Mouse (Mus musculus) CH12F3 (cell line): Measurements from ENCODE around the gene Plxnd1.

Experiments used
- in situ Hi-C: fragments of 300-500 bp; cut with MboI; formaldehyde crosslinking; loops from 2 replicates; pipeline ENCODE4 v1.14.3; 2020; ENCODE audit warnings: low sequenced_read_pairs

Plxnd1 gene

DNA sequence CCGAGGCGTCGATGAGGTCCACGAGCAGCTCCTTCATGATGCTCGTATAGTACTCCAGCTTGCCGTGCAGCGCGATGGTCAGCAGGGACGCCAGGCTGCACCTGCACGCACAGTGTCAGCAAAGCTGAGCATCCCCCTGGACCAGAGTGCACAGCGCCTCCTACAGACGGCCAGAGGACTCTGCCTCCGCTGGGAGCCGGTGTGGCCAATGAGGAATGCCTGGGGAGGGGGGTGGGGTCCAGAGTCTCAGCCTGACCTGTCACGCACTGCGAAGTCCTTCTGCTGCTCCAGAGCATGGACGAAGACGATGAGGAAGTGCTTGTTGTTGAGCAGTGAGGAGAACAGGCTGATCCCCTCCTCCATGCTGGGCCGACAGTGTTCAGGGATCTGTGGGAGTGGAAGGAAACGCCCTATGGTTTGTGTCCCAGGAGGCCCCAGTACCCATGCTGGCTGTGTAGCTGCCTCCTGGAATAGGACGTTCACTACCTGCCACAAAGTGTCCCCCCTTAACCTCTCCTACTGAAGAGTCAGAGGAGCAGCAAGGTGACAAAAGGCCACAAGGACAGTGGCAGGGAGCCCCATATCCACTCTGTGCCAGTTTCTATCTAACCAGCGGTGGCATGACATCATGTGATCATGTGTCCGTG, 32.2 kb downstream of the Plxnd1 start:
- in situ Hi-C loops: no loop called here

DNA sequence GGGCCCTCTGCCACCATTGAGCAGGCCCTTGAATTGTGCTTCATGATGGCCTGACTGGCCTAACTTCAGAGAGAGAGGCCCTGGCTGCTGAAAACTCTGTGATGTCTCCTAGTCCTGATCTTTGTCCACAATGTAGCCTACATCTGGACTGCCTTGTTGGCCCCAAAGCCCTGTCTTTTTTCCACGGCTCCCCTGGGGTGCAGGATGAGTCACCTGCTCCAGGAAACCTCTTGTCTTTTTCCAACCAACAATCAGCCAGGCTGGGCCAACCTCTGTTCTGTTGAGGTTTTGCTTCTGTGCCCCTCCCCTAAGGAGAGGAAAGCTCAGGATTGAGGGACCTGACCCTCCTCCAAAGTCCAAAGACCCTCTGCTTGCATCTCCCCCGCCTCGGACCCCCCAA, 33.1 kb downstream of the Plxnd1 start:
- in situ Hi-C loops: no loop called here

DNA sequence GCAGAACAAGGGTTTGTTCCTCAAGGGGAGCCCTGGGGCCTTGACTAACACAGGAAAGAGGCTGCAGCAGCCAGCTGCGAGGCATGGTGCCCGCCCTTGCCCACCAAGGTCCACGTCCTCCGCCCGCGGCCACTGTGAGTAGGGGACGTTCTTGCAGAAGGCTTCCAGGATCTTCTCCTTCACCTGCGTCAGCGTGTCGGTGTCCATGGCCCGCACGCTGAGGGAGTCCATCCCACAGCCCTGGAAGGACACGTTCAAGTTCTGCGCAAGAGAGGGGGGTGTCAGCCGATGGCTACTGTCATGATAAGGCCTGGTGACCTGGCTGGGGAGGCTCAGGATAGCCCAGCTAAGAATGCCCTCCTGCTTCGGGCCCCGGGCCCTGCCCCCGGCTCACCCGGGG, 34.5 kb downstream of the Plxnd1 start:
- in situ Hi-C loops: no loop called here

DNA sequence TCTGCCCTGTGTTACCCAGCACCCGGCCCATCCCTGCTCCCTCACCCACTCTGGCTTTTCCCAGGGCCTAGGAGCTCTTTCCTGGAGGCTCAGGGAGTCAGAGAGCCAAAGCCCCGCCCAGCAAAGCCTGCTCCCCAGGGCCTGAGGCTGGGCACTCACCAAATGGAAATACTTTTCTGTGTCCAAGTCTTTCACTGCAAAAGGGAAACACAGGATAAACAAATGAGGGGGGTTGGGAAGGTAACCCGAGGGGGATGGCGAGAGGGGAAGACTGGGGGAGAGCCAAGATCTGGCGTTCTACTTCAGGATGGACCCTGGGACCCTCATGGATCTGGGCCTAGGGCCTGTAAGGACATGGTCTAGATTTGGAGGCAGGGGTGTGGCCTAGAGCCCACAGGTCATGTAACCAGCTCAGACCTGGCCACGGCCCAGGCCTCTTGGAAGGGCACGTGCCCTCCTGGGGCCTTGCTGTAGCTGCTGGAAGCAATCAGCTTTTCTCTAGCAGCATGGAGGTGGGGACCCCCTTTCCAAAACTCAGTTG, 35.6 kb downstream of the Plxnd1 start:
- in situ Hi-C loops: no loop called here

DNA sequence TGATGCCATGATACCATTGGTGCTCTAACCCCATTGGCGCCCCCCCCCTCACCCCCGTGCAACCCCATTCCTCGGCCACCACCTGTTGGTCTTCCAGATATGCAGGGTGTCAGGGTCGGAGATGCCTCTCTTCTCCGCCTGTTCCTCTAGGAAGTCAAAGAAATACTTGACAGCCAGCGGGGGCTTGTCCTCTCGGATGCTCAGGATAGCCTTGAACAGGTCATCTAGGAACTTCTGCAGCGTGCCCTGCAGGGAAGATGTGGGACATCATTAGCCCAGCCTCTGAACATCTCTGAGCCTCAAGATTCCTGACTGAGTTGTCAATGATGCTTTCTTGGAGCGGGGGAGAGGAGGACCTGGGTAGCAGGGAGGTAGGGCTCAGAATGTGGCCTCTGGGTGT, 36.4 kb downstream of the Plxnd1 start:
- in situ Hi-C loops: no loop called here

DNA sequence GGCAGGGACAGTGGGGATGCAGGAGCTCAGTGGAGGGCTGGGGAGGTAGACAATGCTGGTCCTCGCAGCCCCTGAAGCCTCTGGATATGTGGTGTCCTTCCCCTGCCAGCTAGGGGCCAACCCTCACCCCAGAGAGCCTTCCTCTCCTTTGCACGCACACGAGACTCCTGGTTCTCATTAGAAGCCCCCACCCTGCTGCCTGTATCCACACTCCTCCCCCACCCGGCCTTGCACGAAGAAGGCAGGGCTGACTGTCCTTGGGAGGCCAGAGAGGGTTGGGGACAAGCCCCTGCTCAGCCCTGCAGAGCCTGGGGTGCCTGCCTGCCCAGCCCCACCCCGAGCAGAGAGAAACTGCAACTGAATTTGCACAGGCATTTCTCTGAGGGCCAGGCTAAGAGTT, 37.1 kb downstream of the Plxnd1 start:
- in situ Hi-C loops: no loop called here

DNA sequence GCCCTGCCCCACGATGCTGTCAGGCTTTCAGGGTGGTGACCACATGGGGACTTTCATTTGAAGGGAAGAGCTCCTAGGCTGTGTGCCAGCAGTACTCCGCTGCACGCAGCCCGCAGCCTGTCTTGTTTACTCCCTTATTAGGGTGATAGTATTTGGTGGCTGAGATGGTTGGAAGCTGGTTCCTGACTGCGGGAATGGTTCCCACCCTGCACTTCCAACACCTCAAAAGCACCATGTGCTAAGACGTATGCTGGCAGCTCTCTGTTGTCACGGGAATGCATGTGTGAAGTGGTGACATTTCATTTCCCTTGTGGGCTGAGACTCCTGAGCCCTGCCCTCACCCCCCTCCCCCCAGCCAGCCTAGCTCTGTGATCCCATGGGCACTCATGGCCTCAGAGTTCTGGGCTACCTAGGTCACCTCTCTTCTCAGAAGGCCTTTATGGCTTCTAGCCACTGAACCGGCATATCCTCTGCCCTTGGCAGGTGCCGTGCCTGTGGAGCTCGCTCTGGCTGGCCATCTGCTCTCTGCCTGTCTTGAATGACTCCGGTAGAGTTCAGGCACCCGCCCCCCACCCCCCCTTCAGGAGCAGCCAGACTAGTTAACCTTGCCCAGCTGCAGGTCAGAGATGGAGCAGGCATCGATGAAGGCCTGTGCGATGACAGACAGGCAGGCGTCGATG, 37.7 kb downstream of the Plxnd1 start:
- in situ Hi-C loops: no loop called here

DNA sequence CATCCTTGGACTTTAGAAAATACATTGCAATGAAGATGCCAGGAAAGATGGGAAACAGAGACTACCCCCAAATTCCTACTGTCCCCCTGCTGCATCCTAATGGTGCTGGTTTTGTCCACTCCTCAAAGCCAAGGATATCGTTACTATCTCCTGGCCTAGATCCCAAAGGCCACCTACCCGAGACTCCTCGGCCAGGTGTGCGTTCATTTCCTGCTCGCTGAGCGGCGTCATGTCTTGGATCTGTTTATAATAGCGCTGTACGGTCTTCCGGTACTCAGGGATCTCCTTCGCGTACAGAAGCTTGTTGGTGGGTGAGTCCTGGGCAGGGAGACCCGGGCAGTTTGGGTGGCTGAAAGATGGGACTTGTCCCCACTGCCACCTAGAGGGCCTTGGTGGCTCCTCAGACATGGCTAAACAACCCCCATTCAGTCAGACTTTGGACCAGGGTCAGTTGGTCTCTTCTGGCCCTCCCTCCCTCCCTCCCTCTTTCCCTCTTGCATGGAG, 38.3 kb downstream of the Plxnd1 start:
- in situ Hi-C loops: no loop called here

DNA sequence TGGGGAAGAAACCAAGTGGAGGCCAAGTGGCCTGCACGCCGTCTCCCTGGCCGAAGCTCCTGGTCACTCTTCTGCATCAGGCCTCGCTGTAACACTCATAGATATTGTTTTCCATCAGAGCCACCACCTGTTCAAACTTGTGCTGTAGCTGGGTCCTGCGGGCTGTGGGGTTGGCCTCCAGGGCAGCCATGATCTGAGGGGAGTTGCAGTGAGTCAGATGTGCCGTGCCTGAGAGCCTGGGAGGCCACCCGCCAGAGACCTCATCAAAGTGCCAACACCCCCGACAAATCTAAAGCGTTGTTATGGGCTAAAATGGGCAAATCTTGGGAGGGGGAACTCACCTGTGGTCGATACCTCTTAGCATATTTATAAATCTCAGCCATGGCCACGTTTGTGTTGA, 39.1 kb downstream of the Plxnd1 start:
- in situ Hi-C loops: no loop called here

DNA sequence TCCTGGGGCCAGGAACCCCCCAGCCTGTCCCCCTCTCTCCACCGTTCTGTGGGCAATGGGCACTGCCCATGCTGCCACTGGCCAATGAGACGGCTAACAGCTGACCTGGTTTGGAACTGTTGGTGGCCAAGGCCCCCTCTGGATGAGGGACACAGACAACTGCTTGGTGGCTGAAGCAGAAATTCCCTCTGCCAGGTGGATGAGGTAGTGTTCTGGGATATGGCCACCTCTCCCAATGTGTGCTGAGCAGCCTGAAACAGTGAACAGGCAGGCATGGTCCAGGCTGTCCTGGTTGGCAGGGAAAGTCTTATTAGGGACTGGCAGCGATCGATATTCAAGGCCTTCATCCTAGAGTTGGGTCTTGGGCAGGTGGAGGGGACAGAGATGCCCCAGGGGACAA, 39.6 kb downstream of the Plxnd1 start:
- in situ Hi-C loops: no loop called here

DNA sequence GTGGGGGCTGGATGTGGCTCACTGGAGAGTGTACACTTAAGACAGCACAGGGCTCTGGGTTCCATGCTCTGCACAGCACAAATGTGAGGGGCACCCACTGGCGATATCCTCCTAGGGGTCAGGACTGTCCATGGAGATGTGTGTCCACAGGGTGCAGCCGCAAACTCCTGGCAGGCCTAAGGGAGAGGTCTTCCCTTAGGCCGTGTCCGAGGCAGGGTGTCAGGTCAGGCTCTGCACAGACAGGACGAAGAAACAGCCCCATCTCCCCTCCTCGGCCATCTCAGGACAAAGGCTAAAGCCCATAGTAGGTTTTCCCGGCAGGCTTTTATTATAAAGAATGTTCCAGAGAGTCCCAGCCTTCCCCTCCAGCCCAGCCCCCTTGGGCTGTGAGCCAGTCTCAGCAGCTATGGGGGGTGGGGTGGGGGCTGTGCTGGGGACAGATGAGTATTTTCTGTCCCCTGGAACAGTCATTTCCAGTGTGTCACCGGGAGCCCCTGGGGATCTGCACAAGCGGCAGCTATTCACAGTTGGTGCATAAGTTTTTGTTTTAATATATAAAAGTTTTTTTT, 40.2 kb downstream of the Plxnd1 start:
- in situ Hi-C loops: no loop called here

DNA sequence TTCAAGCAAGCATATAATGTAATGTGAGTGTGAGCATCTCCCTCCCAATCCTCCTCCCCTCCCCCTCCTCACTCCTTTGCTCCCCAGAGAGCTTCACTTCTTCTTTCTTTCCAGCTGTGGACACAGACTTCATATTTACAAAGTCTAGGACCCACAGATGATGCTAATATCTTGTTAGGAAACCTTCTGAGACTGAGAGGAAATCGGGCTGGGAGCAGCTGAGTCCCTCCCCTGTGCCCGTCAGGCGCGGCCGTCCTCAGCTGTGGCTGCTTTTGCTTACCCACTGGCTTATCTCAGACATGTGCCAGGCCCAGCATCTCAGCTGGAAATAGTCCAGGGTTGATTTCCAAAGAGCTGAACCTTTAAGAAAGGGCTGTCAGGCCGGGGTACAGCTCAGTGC, 48.4 kb downstream of the Plxnd1 start:
- in situ Hi-C loops: no loop called here

DNA sequence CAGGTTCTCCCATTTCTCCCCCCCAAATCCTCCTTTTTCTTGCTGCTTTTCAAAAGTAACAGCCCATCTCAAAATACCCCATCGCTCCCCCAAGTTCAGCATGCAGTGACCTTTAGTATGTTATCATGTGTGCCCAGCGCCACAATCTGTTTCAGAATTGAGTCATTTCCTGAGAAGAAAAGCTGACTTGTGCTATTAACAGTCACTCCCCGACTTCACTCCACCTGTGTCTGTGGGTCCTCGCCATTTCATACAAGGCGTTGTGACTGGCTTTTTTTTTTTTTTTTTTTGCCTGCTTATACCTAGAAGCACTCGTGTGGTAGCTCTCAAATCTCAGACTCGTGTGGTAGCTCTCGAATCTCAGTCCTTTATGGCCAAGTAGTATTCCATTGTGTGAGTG, 49.2 kb downstream of the Plxnd1 start:
- in situ Hi-C loops: no loop called here

DNA sequence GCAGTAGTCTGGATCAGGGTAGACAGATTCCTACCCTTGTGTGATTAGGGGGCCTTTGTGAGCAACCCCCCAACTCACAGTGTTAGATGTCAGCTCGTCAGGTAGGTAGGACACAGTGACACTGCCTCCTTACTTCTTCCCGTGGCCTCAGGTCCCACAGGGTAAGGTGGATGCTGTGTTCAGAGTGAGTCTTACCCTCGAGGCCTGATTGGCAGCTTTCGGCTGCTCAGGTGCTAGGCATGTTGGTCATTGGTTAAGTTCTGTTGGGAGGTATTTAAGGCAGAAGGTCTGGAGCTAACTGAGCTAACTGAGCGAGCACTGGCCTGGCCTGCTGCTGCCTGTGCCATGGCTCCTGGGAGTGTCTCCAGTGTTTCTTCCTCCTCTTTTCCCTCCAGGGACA, 50.2 kb downstream of the Plxnd1 start, which contains the start of gene H1foo:
Gene H1foo (plus strand): TSS at position 301 of the 400 bp plus-strand sequence.
- in situ Hi-C loops: no loop called here

DNA sequence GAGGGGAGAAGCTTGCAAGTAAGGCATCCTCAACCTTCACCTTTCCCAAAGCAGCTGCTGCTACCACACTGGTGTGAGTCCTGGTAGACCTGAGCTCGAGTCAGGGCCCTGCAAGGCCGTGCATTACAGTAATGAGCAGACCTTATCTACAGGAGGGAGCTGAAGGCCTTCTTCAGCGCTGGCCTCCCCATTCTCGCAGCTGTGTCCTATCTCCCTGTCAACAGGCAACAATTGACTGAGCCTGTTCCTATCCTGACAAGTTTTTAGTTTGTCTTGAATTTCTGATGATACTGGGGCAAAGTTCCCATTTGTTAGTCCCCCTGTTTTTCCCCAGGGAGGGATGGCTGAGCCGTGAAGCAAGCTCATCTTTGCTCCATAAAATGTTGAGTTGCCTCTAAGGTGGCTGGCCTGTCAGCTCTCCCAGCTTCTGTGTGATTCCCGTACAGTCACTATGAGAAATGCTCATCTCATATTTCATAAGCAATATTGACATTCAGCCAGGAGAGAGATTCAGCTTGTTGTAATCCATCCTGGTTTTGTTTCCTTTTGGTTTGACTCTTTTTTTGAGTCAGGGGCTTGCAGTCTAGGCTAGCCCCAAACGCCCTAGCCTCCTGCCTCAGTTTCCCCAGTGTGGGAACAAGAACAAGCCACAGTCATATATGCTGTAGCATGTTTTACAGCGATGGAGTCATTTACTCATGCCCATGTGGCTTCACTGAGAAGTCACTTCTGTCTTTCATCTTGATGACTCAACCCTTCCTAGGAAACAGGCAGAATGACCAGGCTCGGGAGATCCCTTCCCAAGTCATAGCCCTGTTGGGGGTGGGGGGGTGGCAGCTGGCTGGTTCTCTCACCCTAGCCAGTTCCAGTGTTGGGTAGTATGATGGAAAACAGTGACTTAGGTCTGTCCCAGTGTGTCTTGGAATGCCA, 51.0 kb downstream of the Plxnd1 start:
- in situ Hi-C loops: no loop called here

DNA sequence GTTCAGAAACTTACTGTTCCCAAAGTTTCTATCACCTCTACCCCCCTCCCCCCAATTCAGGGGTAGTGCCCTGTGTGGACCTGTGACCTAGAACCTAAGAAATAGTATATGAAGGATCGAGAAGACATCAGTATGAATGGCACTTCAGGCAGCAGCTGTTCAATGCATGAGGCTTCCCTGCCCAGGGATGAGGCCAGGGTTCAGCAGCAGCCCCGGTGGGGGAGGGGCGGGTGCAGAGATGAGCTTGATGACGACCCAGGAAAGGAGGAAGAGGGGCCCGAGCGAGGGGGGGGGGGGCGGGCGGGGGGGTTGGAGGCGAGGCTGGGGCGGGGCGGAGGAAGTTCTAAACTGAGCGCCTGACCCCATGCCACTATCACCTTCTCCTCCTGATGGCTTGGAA, 53.7 kb downstream of the Plxnd1 start:
- in situ Hi-C loops: no loop called here

DNA sequence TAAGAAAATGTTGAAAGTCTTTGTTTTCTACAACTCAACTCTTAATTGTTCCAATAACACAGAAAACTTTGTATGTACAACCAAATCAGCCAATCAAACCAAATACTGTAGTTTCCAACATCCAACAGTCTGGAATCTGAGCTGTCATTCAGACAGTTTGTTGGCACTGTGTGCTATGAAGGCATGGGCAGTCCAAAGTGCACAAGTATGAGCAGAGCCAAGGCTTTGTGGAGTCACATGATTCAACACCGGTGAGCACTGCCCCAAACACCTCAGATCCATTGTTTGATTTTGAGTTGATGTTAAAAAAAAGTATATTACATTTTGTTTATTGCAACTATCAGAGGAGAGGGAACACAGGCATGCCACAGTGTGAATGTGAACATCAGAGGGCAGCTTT, 54.2 kb downstream of the Plxnd1 start:
- in situ Hi-C loops: no loop called here

DNA sequence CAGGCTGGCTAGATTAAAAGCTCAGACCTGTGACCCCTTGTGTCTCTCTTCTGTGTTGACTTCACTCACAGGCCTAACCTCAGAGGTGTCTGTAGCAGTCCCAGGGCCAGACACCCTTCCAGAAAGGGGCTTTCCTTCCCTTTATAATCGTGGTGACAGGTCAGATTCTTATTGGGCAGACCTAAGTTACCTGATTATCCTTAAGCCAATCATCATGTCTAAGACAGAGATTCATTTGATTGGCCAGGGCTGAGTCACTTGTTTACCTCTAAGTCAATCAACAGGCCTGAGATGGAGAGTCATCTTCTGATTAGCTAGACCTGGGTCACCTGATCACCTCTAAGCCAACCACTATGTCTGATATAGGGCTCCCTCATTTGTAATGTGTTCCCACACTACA, 56.0 kb downstream of the Plxnd1 start:
- in situ Hi-C loops: no loop called here

DNA sequence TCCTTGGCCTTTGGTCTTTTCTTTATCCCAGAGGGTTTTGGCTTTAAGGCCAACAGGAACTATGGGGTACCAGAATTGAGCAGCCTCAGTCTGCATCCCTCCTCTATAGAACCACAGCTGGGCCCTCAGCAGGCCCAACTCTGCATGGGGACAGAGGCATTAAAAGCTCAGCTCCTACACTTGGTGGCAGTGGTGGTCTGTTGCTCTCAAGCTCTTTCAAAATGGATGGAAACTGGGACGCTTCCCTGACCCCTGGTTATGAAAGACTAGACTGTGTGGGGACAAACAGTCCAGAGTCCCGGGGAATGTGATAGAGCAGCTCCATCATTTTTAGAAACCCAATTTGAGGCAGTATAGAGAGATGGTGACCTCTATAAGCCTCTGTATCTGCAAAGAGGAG, 56.8 kb downstream of the Plxnd1 start:
- in situ Hi-C loops: no loop called here

DNA sequence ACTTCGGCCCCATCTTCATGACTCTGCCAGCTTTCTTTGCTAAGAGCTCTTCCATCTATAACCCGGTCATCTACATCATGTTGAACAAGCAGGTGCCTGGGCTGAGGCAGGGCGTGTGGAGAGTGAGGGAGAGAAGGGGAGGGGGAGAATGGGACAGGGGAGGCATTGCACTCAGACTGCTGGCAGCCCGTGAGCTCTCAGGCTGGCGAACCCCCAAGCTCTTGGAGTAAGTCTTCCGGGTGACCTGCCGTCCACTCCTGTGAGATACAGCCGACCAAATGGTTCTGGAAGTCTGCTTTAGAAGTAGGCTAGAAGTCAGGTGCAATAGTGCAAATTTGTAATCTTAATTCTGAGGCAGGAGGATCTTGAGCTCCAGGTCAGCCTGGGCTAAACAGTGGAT, 59.3 kb downstream of the Plxnd1 start:
- in situ Hi-C loops: no loop called here

DNA sequence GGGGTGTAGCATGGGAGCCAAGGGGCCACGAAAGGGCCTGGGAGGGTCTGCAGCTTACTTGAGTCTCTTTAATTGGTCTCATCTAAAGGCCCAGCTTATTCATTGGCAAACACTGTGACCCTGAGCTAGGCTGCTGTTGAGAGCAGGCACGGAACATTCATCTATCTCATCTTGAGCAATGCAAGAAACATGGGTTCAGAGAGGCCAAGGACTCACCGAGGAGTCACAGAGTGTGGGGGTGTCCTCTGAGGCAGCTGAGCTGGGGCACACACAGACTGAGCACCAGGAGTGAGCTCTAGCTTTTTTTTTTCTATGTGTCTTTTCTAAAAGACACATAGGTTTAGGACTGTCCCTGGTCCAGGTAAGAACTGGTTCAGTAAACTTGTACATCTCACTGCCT, 62.4 kb downstream of the Plxnd1 start:
- in situ Hi-C loops: no loop called here
